Mouse (Mus musculus): ENCODE results near the gene Itpkc. TPM values are rescaled to one million over a fixed set of nuclear protein-coding genes. Genes with fewer than 3 reads are reported as not detected.

Itpkc gene
- total RNA-seq (2014; fragmentation: Nextera tagmentation) (2.1 and 7.7 TPM in 2 replicates), total RNA-seq (2017) (1.8 and 2.2 TPM in 2 replicates)

GRCm38 (mm10) chr7:27228281-27228821 is at the start of gene Itpkc:
TSS of gene Itpkc (minus strand) at chr7:27228661.
- peak; percentile 75 for ATAC-seq (replicated peaks; ENCODE audit: poor library complexity, severe bottlenecking)

DNA sequence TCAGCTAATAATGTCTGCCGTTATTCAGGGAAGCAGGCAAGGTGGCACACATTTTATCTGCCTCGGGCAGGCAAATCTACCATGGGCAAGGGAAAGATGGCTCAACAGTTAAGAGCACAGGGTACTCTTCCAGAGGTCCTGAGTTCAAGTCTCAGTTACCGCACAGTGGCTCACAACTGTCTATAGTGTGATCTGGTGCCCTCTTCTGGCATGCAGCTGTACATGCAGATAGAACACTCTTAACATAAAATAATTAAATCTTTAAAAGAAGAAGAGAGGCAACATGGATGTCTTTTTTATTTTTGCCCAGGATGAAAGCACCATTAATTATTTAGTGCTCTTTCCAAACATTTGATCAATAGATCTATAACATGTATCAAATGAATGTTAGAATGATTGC is 48.7 kb upstream of the Itpkc start:
- ATAC-seq (replicated peaks; ENCODE audit: poor library complexity, severe bottlenecking), result no peak

GRCm38 (mm10) chr7:27276021-27276420 is 47.6 kb upstream of the Itpkc start:
- ATAC-seq (replicated peaks; ENCODE audit: poor library complexity, severe bottlenecking), result no peak

- no peak for ATAC-seq (replicated peaks; ENCODE audit: poor library complexity, severe bottlenecking)
Observed at GRCm38 (mm10) chr7:27274916-27275315, 46.5 kb upstream of the Itpkc start.

DNA sequence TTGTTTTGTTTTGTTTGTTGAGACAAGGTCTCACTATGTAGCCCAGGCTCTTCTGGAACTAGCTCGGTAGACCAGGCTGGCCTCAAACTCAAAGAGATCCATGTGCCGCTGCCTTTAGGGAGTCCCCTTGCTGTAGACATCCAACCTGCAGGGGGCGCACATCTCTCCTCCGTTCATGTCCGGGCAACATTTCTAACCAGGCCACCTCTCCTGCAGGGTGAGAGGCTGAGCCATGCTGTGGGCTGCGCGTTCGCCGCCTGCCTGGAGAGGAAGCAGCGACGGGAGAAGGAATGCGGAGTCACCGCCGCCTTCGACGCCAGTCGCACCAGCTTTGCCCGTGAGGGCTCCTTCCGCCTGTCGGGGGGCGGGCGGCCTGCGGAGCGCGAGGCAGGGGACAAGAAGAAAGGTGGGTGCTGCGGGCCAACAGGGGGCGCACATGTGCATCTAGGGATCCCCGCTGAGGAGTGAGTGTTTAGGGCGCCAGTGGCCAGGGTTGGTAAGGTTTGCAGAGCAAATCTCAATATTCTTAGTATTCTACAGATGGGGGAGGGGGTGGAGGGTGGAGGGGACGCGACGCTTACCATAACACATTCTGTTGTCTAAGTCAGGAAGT is 45.4 kb upstream of the Itpkc start:
- ATAC-seq (replicated peaks; ENCODE audit: poor library complexity, severe bottlenecking), result peak; percentile 46; the same call in 1 of the 2 replicates

- ATAC-seq (replicated peaks; ENCODE audit: poor library complexity, severe bottlenecking), result no peak
Observed at GRCm38 (mm10) chr7:27271423-27271822, 43.0 kb upstream of the Itpkc start.

DNA sequence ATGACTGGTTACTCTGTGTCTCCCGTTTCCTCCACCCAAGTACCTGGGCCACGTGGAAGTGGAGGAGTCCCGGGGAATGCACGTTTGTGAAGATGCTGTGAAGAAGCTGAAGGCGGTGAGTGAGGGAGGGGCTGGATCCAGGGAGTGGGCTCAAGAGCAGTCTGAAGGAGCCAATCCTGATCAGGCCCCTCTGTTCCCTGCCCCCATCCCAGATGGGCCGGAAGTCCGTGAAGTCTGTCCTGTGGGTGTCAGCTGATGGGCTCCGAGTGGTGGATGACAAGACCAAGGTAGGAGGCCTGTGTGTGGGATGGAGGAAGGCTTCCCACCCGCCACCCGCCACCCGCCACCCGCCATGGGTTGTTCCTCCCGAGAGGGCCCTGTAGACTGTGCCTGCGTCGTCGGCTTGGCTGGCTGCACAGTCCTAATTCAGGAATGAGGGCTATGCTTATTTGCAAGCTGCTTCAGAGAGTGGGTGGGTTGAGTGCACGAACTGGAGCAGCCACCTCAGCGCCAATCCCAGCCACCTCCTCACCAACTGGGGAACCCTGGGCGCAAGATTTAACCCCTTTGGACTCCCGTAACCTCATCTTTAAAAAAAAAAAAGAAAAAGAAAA is 38.2 kb upstream of the Itpkc start:
- ATAC-seq (replicated peaks; ENCODE audit: poor library complexity, severe bottlenecking), result no peak

DNA sequence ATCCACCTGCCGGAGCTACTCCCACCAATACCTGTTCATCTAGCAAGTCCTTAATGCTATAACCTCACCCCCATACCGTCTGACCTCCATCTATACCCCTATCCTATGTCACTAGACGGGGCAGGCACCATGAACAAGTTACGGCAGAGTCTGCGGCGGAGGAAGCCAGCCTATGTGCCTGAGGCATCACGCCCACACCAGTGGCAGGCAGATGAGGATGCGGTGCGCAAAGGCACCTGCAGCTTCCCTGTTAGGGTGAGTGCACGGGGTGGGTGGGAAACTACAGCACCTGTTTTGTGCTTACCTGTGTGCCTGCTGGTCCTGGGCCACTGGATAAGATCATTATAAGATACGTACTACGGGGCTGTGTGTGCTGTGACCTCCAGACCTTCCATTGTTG is 36.3 kb upstream of the Itpkc start:
- no peak for ATAC-seq (replicated peaks; ENCODE audit: poor library complexity, severe bottlenecking)

GRCm38 (mm10) chr7:27261888-27262287 is 33.4 kb upstream of the Itpkc start:
- no peak for ATAC-seq (replicated peaks; ENCODE audit: poor library complexity, severe bottlenecking)

DNA sequence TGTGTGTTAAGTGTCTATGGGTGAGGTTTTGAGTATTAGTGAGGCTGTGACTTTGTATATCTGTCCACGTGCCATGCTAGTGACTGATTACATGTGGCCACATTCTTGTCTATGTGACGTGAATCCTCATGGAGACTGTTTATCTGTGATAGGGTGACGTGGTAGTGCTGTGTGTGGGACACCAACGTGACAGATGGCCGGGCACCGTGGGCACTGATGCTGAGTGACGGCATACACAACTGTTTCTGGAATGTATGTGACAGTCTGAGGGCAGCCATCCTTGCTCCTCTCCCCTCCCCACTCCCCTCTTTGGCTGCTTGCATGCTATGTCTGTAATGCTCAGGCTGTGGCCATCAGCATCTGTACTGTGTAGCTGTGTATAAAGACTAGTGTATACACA is 32.4 kb upstream of the Itpkc start:
- ATAC-seq (replicated peaks; ENCODE audit: poor library complexity, severe bottlenecking), result no peak

GRCm38 (mm10) chr7:27259771-27260170 is 31.3 kb upstream of the Itpkc start:
- ATAC-seq (replicated peaks; ENCODE audit: poor library complexity, severe bottlenecking), result no peak

DNA sequence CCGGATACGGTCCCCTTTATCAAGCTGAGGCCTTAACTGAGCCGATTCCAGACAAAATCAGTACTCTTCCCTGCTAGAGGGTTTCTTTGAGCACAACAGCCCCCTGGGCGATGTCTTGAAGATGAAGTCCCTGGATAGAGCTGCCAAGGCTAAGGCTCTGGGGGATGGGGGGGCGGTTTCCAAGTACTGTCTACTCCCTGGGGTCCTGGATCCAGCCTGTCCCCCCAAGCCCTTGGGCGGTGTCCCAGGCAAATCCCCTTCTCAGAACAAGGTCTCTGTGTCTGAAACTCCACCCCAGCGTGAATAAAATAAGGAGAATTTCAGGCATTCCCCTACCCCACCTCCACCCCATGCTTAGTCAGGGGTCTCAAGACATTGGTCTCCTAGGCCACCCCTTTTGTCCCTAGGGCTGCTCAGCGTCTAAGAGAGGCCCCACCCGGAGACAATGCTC is 30.8 kb upstream of the Itpkc start:
- no peak for ATAC-seq (replicated peaks; ENCODE audit: poor library complexity, severe bottlenecking)

DNA sequence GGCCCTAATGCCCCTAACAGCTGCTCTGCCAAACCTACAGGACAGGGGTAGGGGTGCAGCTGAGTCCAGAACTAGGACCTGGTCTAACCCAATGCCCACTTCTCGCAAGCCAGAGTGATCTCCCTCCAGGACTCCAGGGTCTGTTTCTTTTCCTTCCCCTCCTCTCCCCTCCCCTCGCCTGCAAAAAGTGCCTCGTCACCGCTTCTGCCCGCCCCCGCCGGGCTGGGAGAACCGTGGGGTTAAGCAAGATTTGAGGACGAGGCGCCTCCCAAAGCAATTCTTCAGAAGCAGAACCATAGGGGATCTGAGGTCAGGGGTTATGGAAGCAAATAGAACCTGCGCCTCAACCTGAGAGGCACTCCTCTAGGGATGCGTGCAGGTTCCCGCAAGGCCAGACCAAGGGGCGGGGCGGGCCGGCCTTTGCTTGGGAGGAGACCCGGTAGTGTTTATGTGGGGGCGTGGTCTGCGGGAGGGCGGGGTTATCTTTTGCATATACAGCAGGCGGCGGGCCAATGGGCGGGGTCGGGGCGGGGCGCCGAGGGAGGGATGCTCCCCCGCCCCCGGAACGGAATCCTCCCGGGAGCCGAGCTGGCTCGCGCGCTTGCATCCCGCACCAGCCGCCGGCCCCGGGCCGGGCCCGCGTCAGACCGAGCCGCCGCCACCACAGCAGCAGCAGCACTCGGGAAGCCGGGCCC is 29.9 kb upstream of the Itpkc start, which contains the start of gene Numbl:
Numbl (plus strand) TSS at position 229 of the 695 bp plus-strand sequence.
- ATAC-seq (replicated peaks; ENCODE audit: poor library complexity, severe bottlenecking), result peak; percentile 74

DNA sequence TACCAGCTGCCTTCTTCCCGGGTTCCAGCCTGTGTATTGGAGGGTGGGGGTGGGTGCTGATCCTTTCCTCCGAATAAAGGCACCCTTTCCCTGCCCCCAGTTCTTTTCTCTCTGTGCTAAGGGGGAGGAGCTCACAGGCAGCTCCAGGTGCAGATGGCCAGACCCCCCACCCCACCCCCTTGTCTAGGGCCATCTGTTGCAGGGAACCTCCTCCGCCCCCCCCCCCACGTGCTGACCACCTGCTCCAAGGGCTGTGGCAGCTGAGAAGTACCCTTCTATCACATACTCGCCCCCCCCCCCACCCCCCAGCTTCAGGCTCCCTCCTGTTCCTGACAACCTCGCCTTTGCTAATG is 29.4 kb upstream of the Itpkc start:
- ATAC-seq (replicated peaks; ENCODE audit: poor library complexity, severe bottlenecking), result no peak

DNA sequence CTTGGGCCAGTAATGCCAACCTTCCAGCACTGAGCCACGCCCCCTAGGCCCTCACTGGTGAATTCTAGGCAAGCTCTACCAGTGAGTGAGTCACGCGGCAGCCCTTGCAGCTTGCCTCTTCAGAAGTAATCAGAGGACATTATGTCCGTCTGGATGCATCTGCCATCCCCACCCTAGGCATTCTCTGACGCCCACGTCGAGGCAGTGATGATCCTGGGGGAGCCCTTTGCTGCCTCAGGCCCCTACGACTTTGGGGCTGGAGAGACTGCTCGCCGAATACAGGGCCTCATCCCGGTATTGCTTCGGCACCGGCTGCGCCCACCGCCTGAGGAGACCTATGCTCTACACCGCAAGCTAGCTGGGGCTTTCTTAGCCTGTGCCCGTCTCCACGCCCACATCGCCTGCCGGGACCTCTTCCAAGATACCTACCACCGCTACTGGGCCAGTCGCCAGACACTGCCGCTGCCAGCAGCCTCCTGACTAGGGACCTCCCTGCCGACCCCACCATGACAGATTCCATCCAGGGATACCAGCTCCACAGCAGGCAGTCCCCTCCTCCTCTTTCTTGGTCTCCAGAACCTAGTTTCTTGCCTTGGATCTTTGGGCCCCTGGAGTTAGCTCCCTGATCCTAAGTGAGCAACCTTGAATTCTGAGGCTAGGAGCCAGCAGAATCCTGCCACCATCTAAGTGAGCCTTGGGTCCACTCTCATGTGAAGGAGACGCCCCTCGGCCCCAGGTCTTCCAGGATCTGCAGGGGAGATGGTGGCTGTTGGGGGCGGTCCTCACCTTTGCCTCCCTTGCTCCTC is 28.8 kb upstream of the Itpkc start:
- ATAC-seq (replicated peaks; ENCODE audit: poor library complexity, severe bottlenecking), result no peak

DNA sequence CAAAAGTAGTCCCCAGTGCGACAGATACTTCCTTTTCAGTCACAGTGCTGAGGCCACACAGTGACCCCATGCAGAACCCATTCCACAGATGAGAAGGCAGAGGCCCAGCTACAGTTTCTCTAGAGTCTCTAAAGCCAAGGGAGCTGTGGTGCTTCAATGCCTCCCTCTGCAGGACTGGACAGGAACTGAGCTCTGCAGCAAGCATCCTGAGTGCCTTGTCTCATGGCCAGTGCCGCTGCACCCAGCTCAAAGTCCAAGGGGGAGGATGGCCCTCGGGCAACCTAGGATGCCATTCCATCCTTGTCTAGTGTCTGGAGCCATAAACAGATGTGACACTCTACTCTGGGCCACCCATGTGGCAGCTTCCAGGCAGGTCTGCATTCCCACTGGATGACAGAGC is 27.3 kb upstream of the Itpkc start:
- ATAC-seq (replicated peaks; ENCODE audit: poor library complexity, severe bottlenecking), result no peak

DNA sequence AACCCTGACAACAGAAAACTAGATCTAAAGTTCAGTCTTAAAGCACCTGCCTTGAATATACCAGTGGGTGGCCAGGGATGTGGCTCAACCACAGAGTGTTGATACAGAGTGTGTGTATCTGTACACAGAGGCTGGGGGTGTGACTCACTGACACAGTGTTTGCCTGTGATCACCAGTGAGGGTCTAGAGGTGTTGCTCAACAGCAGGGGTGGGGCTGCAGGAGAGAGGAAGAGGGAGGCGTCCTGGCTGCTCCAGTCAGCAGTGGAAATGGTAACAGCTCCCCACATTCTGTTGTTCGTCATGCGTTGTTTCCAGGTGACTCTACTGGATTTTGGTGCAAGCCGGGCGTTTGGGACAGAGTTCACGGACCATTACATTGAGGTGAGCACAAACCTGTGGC is 23.5 kb upstream of the Itpkc start:
- ATAC-seq (replicated peaks; ENCODE audit: poor library complexity, severe bottlenecking), result peak; percentile 99

- no peak for ATAC-seq (replicated peaks; ENCODE audit: poor library complexity, severe bottlenecking)
Observed at GRCm38 (mm10) chr7:27249928-27250327, 21.5 kb upstream of the Itpkc start.

GRCm38 (mm10) chr7:27249146-27249545 is 20.7 kb upstream of the Itpkc start:
- 0 out of 2 replicates have a peak, but pooled peaks have one; percentile 28 for ATAC-seq (replicated peaks; ENCODE audit: poor library complexity, severe bottlenecking)

DNA sequence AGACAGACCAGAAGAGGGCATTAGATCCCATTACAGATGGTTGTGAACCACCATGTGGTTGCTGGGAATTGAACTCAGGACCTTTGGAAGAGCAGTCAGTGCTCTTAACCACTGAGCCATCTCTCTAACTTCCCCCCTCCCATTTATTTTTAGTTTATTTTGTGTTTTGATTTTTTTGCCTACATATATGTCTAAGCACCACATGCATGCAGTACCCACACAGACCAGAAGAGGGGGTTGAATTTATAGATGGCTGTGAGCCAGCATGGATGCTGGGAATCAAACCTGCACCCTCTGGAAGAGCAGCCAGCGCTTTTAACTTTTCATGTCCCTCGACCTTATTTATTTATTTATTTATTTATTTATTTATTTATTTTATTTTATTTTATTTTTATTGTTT is 15.6 kb upstream of the Itpkc start:
- peak; percentile 37; the same call in 1 of the 2 replicates for ATAC-seq (replicated peaks; ENCODE audit: poor library complexity, severe bottlenecking)
